Mouse (Mus musculus) naive thymus-derived CD4-positive, alpha-beta T cell, adult 5 months (primary cell): ENCODE measurements around the gene Rnf130. TPM values are rescaled to one million over a fixed set of nuclear protein-coding genes. Genes with fewer than 3 reads are reported as not detected.

ENCODE experiments used
- polyA plus RNA-seq: library from polyadenylated mRNA; unstranded; fragments of 100-300 nt; shearing (Covaris generic); gene quantifications from one replicate; pipeline ENCODE4 v1.2.1, GENCODE M21; 2017

The Rnf130 gene
- 46.8 TPM for polyA plus RNA-seq

GRCm38 (mm10) chr11:50024833-50025720 is at the start of gene Rnf130:
Gene Rnf130 (plus strand): TSS chr11:50025346.

GRCm38 (mm10) chr11:50130811-50131766 is 105.9 kb downstream of the Rnf130 start, which contains the start of gene Tbc1d9b:
Gene Tbc1d9b (plus strand): TSS chr11:50131396.

Other genes starting within 250 kb of the Rnf130 start
- gene Gfpt2, start 231.2 kb upstream of the Rnf130 start, polyA plus RNA-seq, result 0.53 TPM
- gene Mapk9, start 178.6 kb upstream of the Rnf130 start, polyA plus RNA-seq, result 63.7 TPM
- not detected for gene Rasgef1c, start 123.5 kb upstream of the Rnf130 start, polyA plus RNA-seq
- 52.6 TPM for gene Tbc1d9b, start 106.0 kb downstream of the Rnf130 start, polyA plus RNA-seq
- 1.6 TPM for gene Mrnip, start 149.1 kb downstream of the Rnf130 start, polyA plus RNA-seq
- 874 TPM for gene Sqstm1, start 185.5 kb downstream of the Rnf130 start, polyA plus RNA-seq
- 7.9 TPM for gene Mgat4b, start 185.5 kb downstream of the Rnf130 start, polyA plus RNA-seq
- gene Ltc4s, start 213.3 kb downstream of the Rnf130 start, polyA plus RNA-seq, result 1.1 TPM